Mouse (Mus musculus) myocyte (in vitro differentiated cells): ENCODE measurements around the gene C5ar1.

Experiments
- E2F4 ChIP-seq: IDR thresholded peaks from one replicate; pipeline ENCODE4 v1.6.1; 2011; ENCODE audit warnings: mild to moderate bottlenecking, control low read depth, moderate library complexity; ENCODE audit not compliant: insufficient read depth
- MAX ChIP-seq: IDR thresholded peaks from one replicate; pipeline ENCODE4 v1.6.1; 2011; ENCODE audit warnings: low read depth, mild to moderate bottlenecking, control low read depth
- POLR2A ChIP-seq: IDR thresholded peaks from one replicate; pipeline ENCODE4 v1.6.1; 2011; ENCODE audit warnings: low read depth, mild to moderate bottlenecking, control low read depth, moderate library complexity; ENCODE audit not compliant: insufficient read length
- TCF12 ChIP-seq: IDR thresholded peaks from one replicate; pipeline ENCODE4 v1.6.1; 2011; ENCODE audit warnings: mild to moderate bottlenecking, control low read depth; ENCODE audit not compliant: poor library complexity, insufficient read depth, severe bottlenecking

GRCm38 (mm10) chr7:16242198-16242597 lies 17.1 kb downstream of the C5ar1 start:
- TF ChIP-seq TCF12: no peak
- no peak for TF ChIP-seq MAX
- TF ChIP-seq E2F4: no peak
- no peak for TF ChIP-seq POLR2A
